Mouse (Mus musculus): ENCODE results near the gene Ugcg.

DNA sequence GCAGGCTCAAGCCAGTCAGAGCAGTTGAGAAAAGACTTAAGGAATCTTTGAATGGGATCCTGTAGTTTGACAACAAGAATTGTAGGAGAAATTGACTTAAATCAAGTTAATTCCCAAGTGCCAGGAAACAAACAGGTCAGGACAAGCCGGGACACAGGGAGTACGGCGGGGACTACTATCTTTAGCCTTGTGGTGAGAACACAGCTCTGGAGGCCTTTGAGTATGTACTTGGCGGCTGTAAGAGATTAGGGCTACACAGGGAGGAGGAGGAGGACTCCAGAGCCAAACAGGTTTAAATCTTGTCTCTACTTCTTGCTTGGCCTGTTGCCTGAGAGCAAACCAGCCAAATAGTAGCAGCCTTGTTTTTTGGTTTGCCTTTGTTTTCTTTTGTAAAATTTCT is 14.1 kb upstream of the Ugcg start:
- TF ChIP-seq CTCF (IDR thresholded peaks at IDR 0.05; ENCODE audit: low read depth) (no peak), EP300 (optimal IDR thresholded peaks at IDR 0.05) (peak; percentile 93)

Measured in stomach, postnatal 0 days (tissue).